Mouse (Mus musculus) E14TG2a.4 (cell line): ENCODE data around the gene Vcam1.

Experiments used
- CTCF ChIP-seq: conservative IDR thresholded peaks from 2 replicates; pipeline ENCODE4 v1.5.1; 2014; ENCODE audit warnings: low read length
- NANOG ChIP-seq: IDR thresholded peaks from 2 replicates; pipeline ENCODE4 v1.6.1; 2014; ENCODE audit warnings: borderline replicate concordance, low read length, mixed read lengths
- POU5F1 ChIP-seq: IDR thresholded peaks from 2 replicates; pipeline ENCODE4 v1.6.1; 2014; ENCODE audit warnings: low read length, borderline replicate concordance

DNA sequence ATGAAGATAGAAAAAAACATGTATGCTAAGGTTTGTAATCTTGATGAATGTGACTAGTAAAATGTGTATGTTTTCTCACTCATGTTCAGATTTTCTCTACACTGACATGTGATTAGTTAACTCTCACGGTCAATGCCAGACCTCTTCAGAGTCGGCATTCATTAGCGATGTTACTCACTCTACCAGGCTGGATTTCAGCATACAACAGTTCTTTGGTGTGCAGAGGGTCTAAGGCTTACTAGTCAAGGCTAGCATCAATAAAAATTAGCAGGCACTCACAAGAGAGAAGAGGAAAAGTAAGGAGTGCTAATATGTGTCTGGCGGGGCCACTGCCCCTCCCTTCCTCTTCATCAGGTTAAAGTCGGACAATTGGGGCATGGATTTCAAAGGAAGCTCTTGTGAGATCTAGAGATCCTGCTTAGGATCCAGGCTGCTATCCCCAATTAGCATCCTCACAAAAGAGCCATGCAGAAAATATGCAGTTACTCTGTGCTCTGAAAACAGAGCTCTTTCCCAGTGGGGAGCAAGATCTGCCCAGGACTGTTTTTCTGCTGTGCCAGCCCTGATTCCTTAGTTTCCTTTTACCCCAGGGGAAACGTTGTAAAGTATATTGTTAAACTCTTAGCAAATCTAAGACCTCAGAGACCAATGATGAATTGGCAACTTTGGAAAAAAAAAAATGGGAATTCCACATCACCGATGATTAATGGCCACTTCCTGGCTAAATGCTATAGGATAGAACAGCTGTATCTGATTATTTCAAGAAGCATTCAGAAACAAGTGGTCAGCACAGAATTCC, 15.8 kb downstream of the Vcam1 start:
- TF ChIP-seq CTCF (no peak), POU5F1 (no peak), NANOG (no peak)
